Mouse (Mus musculus): Measurements from ENCODE around the gene Vmn1r20.
"Not testable (repeated sequence)": the region's sequence is repeated elsewhere in the genome, so short reads cannot be mapped to it uniquely, and the experiment has no call there.

Gene Vmn1r20

GRCm38 (mm10) chr6:57428630-57429029 is at the start of gene Vmn1r20:
TSS of gene Vmn1r20 (plus strand) at chr6:57428930.
- in situ Hi-C loops (cut with MboI; ENCODE audit: low pct_unique_long_range_greater_than_20kb in 1 of 2, low sequenced_read_pairs in 2 of 2, unreplicated experiment in 1 of 2), result no loop called here

DNA sequence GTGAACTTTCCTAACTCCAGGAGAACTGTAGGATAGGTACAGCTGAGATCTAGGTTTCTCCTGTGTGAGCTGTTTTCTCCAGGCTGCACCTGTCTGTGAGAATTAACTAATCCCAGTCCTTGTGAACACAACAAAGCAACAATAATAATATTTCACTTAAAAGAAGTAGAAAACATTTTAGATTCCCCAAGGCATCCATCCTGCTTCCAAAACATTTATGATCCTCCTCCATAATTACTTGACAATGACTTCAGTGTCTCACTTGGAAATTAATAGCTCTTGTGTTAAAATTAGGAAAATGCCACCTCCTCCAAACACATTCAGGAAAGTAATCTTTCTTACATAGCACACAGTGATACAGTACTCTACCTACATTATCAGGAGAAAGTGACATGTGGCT is 33.0 kb upstream of the Vmn1r20 start, which contains the start of gene Vmn1r18:
Gene Vmn1r18, minus strand, starts transcription at position 101 of the 400 bp plus-strand sequence.
- in situ Hi-C loops (cut with MboI; ENCODE audit: low pct_unique_long_range_greater_than_20kb in 1 of 2, low sequenced_read_pairs in 2 of 2, unreplicated experiment in 1 of 2), result no loop called here

DNA sequence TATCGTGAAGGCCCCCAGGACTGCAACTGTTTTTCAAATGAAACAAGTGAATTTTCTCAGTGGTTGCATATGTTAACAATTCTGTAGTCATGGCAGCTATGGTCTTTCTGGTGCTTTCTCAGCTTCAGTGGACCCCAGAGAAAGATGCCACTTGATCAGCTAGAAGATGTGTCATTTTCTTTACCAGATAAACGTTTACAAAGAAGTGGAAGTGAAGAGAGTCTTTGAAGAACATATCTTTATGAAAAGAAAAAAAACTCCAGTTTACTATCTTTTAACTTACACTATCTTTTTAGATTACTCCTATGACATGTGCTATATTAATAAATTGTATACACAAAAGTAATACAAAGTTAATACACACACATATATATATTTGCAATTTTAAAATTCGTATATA is 25.2 kb upstream of the Vmn1r20 start, which contains the start of gene Vmn1r19:
Gene Vmn1r19, plus strand, starts transcription at position 301 of the 400 bp plus-strand sequence.
- in situ Hi-C loops (cut with MboI; ENCODE audit: low pct_unique_long_range_greater_than_20kb in 1 of 2, low sequenced_read_pairs in 2 of 2, unreplicated experiment in 1 of 2), result not testable (repeated sequence)

- in situ Hi-C loops (cut with MboI; ENCODE audit: low pct_unique_long_range_greater_than_20kb in 1 of 2, low sequenced_read_pairs in 2 of 2, unreplicated experiment in 1 of 2), result loop anchor here in 1 of 2 experiments (5.0 kb wide), 1 partner anchor 781 kb away; no protein-coding TSS in a partner anchor
Measured at GRCm38 (mm10) chr6:57431196-57431595, 2.5 kb downstream of the Vmn1r20 start.

DNA sequence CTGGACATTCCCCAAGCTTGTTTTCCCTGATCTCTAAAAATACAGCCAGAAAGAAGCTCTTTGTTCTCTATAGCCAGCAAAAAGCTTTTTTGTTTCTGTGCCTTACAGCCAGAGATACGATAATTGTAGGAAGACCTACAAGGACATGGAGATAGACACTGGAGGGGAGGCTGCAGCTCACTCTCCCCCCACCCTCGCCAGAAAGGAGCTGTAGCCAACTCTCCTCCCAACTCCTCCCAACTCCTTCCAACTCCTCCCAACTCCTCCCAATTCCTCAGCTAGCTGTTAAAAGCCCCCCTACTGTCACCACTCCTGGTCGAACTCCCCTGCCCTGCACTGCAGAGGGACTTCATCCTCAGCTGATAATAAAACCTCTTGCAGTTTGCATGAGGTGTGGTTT is 39.4 kb downstream of the Vmn1r20 start:
- in situ Hi-C loops (cut with MboI; ENCODE audit: low pct_unique_long_range_greater_than_20kb in 1 of 2, low sequenced_read_pairs in 2 of 2, unreplicated experiment in 1 of 2), result not testable (repeated sequence)
